Mouse (Mus musculus) heart, embryonic 12.5 days (tissue): ENCODE measurements at regions not wholly inside any gene's neighbourhood (a gene's known extent, or its start where the extent isn't known, plus 50 kb on each side); places are given as distances from the start of the nearest gene placed in this dataset.
A peak's percentile ranks its signal among the peaks of the same experiment; 100 is the strongest.

ENCODE experiments used
- ATAC-seq: fragments of 200-750 bp; cut with Nextera tagmentation; 2 replicates; pipeline ENCODE4 v1.8.0; 2017; ENCODE audit warnings: moderate TSS enrichment, moderate library complexity; ENCODE audit not compliant: insufficient number of reproducible peaks, low FRiP score
- H3K27ac ChIP-seq: fragments of 300-500 bp; sonication (generic); 2 replicates; pipeline ENCODE4 v1.5.1; 2016; ENCODE audit warnings: mild to moderate bottlenecking, moderate library complexity; ENCODE audit not compliant: poor library complexity, severe bottlenecking
- H3K27me3 ChIP-seq: fragments of 300-500 bp; sonication (generic); replicated peaks from 2 replicates; pipeline ENCODE4 v1.6.1; 2016; ENCODE audit warnings: mild to moderate bottlenecking, moderate library complexity
- H3K36me3 ChIP-seq: fragments of 300-500 bp; sonication (generic); 2 replicates; pipeline ENCODE4 v1.6.1; 2016; ENCODE audit warnings: mild to moderate bottlenecking, moderate library complexity
- H3K4me1 ChIP-seq: fragments of 300-500 bp; sonication (generic); replicated peaks from 2 replicates; pipeline ENCODE4 v1.6.1; 2016; ENCODE audit warnings: mild to moderate bottlenecking
- H3K4me2 ChIP-seq: fragments of 300-500 bp; sonication (generic); 2 replicates; pipeline ENCODE4 v1.6.1; 2016; ENCODE audit warnings: mild to moderate bottlenecking, moderate library complexity
- H3K4me3 ChIP-seq: fragments of 300-500 bp; sonication (generic); 2 replicates; pipeline ENCODE4 v1.5.1; 2016; ENCODE audit warnings: mild to moderate bottlenecking
- H3K9ac ChIP-seq: fragments of 300-500 bp; sonication (generic); 2 replicates; pipeline ENCODE4 v1.6.1; 2016; ENCODE audit warnings: mild to moderate bottlenecking, moderate library complexity
- H3K9me3 ChIP-seq: fragments of 300-500 bp; sonication (generic); replicated peaks from 2 replicates; pipeline ENCODE4 v1.6.1; 2016; ENCODE audit warnings: mild to moderate bottlenecking, moderate library complexity
- WGBS: fragments of 180-500 bp; shearing (Covaris S2); methylation state at CpG from one replicate; pipeline ENCODE4 v1.1.7; 2016; 5-methylcytosine and 5-hydroxymethylcytosine counted together

DNA sequence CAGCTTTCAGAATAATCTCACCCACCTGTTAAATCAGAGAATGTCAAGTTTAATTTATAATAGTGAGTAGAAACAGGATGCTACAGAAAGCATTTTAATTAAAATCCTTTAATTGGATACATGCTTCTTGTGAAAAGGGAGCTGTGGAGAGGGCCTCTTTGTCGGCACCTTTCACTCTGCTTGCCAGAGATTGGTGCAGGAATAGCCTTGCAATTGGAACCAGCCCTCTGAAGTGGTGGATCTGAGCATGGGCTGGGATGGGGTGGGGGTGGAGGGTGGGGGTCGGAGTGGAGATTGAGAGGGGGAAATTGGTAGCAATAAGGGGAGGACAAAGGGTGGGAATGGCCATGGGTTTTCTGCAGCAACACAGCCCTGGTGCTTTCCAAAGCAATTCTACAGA, 207.2 kb downstream of the Tbx15 start:
- Histone ChIP-seq H3K27me3 (no peaks in the 10 kb centered on the region), H3K9ac (no peak overlapping the region), H3K4me3 (no peak overlapping the region), H3K36me3 (no peaks in the 10 kb centered on the region), H3K4me2 (no peak overlapping the region), H3K27ac (no peak overlapping the region), H3K9me3 (no peaks in the 10 kb centered on the region), H3K4me1 (no peaks in the 10 kb centered on the region)
- 50% methylated on average over 2 of the region's 2 CpGs for WGBS
- ATAC-seq = no peak

DNA sequence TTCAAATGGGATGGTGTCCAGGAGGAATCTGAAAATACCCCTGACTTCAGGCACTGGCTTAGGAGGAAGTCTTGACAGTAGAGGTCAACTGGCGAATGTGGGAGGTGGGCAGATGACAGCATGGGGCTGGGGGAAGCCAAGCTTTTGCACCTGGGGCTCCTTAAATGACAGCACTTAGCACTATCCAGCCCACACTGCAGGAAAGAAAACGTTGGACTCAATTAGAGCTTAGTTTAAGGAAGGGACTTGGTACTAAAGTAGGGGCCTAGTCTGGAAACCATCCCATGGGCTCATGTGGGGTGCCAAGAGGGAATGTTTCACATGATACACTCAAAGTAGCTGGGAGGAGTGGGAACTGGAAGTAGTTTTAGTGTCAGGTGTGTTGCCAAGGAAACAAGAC, 207.6 kb downstream of the Tbx15 start:
- Histone ChIP-seq H3K4me1 (no peaks in the 10 kb centered on the region), H3K9me3 (no peaks in the 10 kb centered on the region), H3K27me3 (no peaks in the 10 kb centered on the region), H3K4me3 (no peak overlapping the region), H3K9ac (no peak overlapping the region), H3K36me3 (no peaks in the 10 kb centered on the region), H3K4me2 (no peak overlapping the region), H3K27ac (no peak overlapping the region)
- WGBS = 36% methylated on average over 2 of the region's 2 CpGs
- ATAC-seq = no peak

DNA sequence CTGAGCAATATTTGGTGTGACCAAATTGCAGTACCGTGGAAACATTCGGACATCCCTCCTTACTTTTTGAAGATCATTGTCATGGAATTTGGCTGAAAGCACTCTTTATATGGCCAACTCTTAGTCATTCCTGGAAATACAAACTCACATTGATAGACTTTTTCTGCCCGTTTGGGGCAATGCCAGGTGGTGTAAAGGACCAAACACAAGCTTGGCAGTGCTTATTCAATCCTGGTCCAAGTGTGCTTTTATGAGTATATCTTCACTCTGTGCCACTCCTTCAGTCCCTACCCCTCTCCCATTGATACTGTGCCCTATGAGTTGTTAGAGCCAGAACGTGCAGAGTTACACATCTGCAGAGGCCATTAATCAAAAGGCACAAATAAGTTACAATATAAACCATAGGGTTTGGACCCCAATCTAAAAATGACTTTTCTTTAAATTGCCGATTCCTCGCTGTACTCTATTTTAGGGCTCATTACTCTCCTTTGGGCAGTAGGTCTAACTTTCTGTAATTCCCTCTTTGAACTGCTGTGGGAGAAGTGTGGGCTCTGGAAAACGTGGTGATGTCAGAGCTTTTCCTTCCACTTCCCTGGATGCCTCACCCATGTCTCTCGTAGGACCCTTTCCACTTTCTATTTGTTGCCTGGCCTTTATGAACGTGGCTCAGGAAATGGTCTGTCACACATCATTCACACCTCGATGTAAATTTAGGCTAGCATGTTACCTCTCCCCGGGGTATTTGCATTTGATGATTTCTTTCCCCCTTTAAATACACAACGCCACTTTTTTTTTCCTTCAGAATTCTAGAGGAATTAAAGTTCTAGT, 219.1 kb downstream of the Tbx15 start:
- Histone ChIP-seq H3K4me3 (no peak overlapping the region), H3K27me3 (no peaks in the 10 kb centered on the region), H3K27ac (no peak overlapping the region), H3K4me1 (no peaks in the 10 kb centered on the region), H3K4me2 (no peak overlapping the region), H3K36me3 (no peaks in the 10 kb centered on the region), H3K9me3 (no peaks in the 10 kb centered on the region), H3K9ac (no peak overlapping the region)
- 55% methylated on average over 12 of the region's 12 CpGs for WGBS
- no peak for ATAC-seq

DNA sequence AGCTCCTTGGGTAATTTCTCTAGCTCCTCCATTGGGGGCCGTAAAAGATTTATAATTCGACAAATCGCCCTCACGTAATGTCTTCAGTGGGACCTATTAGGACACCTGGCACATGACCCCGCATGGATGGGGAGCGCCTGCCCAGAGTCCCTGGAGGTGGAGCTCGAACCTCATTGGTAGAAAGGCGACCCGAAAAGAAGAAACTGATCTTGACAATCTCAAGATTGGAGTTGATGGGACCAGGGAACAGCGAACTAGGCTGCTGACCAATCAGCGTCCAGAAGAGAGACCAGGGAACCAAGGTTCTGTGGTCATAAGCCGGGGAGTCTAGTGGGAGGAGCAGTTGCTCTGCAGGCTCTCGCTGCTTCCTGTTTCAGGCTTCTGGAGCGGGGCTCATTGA, 259.8 kb downstream of the Tbx15 start:
- Histone ChIP-seq H3K9me3 (no peaks in the 10 kb centered on the region), H3K27ac (no peak overlapping the region), H3K9ac (no peak overlapping the region), H3K4me2 (no peak overlapping the region), H3K27me3 (no peaks in the 10 kb centered on the region), H3K4me1 (no peaks in the 10 kb centered on the region), H3K36me3 (no peaks in the 10 kb centered on the region), H3K4me3 (no peak overlapping the region)
- WGBS = 75% methylated on average over 14 of the region's 14 CpGs
- no peak for ATAC-seq

DNA sequence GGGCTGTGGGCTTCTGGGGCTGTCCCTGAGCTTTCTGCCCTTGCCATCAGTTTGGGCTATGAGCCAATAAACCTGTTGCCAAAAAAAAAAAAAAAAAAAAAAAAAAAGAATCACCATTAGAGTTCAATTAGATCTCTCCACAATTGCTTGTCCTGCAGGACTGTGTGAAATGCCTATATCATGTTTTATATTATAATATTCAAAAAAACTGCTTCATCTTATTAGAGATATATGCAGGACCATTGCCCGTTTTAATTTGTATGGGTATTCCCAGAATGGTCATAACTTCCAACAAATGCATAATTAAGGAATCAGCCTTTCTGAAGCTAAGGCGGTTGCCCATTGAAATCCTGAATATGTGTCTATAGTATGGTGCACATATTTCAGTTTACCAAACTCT, 264.6 kb downstream of the Tbx15 start:
- no peaks in the 10 kb centered on the region for H3K9me3 ChIP-seq
- no peak overlapping the region for H3K9ac ChIP-seq

DNA sequence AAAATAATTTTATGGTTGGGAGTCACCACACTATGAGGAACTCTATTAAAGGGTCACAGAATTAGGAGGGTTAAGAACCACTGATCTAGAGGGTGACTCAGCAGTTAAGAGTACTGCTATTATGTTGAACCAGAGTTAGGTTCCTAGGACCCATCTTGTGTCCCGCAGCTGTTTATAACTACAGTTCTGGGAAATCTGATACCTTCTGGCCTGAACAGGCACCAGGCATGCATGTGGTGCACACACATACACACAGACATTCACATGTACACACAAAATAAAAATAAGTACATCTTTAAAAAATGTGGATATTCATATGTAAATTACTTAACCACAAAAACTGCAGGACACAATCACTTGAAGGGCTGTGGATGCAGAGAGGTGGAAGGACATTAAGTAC, 272.1 kb downstream of the Tbx15 start:
- Histone ChIP-seq H3K36me3 (no peaks in the 10 kb centered on the region), H3K4me1 (no peaks in the 10 kb centered on the region), H3K27me3 (no peaks in the 10 kb centered on the region), H3K4me2 (no peak overlapping the region), H3K9me3 (no peaks in the 10 kb centered on the region), H3K4me3 (no peak overlapping the region), H3K27ac (no peak overlapping the region), H3K9ac (no peak overlapping the region)
- no peak for ATAC-seq
- WGBS = 76% methylated on average over 1 of the region's 1 CpGs

More for the DNA sequence above, 264.6 kb downstream of the Tbx15 start:
- no peaks in the 10 kb centered on the region for H3K27me3 ChIP-seq
- no peak for ATAC-seq
- H3K4me3 ChIP-seq = no peak overlapping the region
- H3K27ac ChIP-seq = no peak overlapping the region
- H3K4me1 ChIP-seq = no peaks in the 10 kb centered on the region
- H3K4me2 ChIP-seq = no peak overlapping the region
- WGBS = 81% methylated on average over 2 of the region's 2 CpGs
- no peaks in the 10 kb centered on the region for H3K36me3 ChIP-seq

DNA sequence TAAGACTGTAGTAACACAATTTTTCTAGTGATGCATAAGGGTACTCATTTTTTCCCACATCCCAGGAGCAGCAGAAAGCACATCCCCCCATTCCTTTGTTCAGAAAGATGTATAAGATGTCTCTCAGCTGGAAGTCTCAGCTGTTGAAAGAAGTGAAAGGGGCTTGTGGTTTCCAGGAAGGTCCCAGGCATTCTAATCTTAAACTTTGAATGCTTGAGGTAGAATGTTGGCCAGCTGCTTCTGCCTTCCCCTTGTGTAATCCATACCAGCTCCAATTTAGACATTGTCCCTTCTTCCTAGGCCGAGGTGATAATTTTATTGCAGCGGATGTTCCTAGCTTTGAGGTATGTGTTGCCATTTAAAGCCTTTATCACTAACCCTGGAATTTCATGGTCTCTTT, 272.8 kb downstream of the Tbx15 start:
- Histone ChIP-seq H3K4me3 (no peak overlapping the region), H3K4me1 (no peaks in the 10 kb centered on the region), H3K27ac (no peak overlapping the region), H3K36me3 (no peaks in the 10 kb centered on the region), H3K9ac (no peak overlapping the region), H3K27me3 (no peaks in the 10 kb centered on the region), H3K4me2 (no peak overlapping the region), H3K9me3 (no peaks in the 10 kb centered on the region)
- 83% methylated on average over 2 of the region's 2 CpGs for WGBS
- no peak for ATAC-seq

DNA sequence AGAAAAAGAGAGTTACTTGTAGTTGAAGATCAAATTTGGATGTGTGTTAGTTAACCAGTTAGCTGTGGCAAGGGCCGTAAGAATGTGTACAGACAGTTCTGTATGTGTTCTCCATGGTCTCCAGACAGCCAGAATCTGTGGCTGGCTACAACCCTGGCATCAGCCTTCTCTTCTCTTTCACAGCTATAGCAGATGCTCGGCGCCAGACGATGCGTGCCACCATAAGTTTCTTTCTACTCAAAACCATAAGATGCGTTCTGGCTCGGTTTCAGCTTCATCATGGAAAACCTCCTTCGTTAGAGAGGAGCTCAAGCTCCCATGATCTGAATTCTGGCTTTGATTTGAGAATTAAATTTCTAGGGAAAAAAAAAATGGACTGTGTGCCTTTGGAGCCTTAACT, 275.6 kb downstream of the Tbx15 start:
- Histone ChIP-seq H3K4me2 (no peak overlapping the region), H3K4me1 (no peaks in the 10 kb centered on the region), H3K36me3 (no peaks in the 10 kb centered on the region), H3K9me3 (no peaks in the 10 kb centered on the region), H3K4me3 (no peak overlapping the region), H3K9ac (no peak overlapping the region), H3K27ac (no peak overlapping the region), H3K27me3 (no peaks in the 10 kb centered on the region)
- ATAC-seq = no peak
- 84% methylated on average over 8 of the region's 8 CpGs for WGBS

DNA sequence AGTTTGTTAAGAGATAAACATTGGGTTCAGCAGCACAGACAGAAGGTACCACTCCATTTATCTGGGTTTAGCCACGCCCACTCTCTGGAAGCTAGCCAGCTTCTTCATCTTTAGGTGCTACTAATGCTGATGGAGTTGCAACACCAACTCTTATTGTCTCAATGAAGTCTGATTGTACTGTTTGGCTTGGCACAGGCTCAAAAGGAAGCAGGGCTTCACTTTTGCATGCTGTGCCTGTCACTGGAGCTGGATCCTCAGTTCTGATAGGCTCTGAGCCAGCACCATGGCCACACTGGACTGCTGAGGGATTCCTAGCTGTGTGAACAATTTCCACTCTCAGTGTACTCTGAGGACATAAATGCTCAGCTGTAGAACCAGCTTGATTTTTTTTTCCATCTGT, 320.7 kb downstream of the Tbx15 start:
- peaks cover 19% of the 10 kb centered on the region for H3K4me1 ChIP-seq
- H3K27ac ChIP-seq = no peak overlapping the region
- H3K27me3 ChIP-seq = no peaks in the 10 kb centered on the region
- no peak overlapping the region for H3K4me2 ChIP-seq
- no peaks in the 10 kb centered on the region for H3K36me3 ChIP-seq
- no peak overlapping the region for H3K9ac ChIP-seq
- WGBS = 42% methylated on average over 1 of the region's 1 CpGs
- ATAC-seq = peak; percentile 83
- H3K9me3 ChIP-seq = no peaks in the 10 kb centered on the region
- H3K4me3 ChIP-seq = no peak overlapping the region

DNA sequence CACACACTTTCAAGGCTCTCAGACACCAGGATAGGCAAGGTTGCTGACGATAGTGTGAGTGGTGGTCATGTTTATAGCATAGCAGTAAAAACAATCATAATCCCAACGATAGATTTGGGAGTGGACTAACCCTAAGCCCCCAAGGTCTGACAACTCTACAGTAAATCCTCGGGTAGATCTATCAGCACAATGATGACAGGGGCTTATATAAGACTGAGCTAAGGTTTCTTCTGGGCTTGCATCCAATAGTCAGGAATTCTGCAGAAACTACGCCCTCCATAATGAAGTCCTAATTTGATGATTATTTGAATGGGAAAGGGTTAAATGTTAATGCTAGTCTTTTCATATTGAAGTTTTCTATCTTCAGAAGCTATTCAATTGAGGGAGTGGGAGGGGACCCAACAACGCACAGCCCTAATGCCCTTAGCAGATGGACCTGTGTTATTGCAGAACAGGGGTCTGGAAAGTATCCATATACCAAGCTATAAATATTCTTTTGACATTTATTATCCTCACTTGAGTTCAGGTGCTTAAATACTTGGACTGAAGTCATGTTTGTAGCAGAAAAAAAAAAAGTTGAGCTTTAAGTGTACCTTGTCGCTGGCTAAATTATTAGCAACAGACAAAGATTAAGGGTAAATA, 311.8 kb upstream of the Spag17 start:
- no peaks in the 10 kb centered on the region for H3K27me3 ChIP-seq
- H3K4me1 ChIP-seq = no peaks in the 10 kb centered on the region
- WGBS = 74% methylated on average over 6 of the region's 6 CpGs
- H3K27ac ChIP-seq = no peak overlapping the region
- no peaks in the 10 kb centered on the region for H3K9me3 ChIP-seq
- H3K4me2 ChIP-seq = no peak overlapping the region
- H3K36me3 ChIP-seq = no peaks in the 10 kb centered on the region
- H3K4me3 ChIP-seq = no peak overlapping the region
- no peak for ATAC-seq
- no peak overlapping the region for H3K9ac ChIP-seq

DNA sequence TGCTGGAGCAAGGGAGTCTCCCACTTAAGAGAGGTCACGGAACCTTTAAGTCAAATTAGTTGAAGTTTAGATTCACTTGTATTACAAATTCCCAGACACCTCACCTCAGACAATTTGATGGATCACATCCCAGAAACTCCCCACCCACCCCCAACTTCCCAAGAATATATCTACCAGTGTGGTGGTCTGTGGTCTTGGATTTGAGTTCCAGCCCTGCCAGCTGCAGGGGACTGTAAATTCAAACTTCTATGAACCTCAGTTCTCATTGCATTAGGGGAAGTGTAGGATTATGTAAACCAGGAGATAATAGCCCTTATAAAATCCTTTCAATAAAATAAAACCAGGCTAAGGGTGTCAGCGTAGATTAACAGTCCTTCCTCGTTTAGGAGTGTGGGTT, 311.2 kb upstream of the Spag17 start:
- Histone ChIP-seq H3K4me3 (no peak overlapping the region), H3K4me2 (no peak overlapping the region), H3K9me3 (no peaks in the 10 kb centered on the region), H3K27ac (no peak overlapping the region), H3K9ac (no peak overlapping the region), H3K4me1 (no peaks in the 10 kb centered on the region), H3K27me3 (no peaks in the 10 kb centered on the region), H3K36me3 (no peaks in the 10 kb centered on the region)
- 82% methylated on average over 3 of the region's 3 CpGs for WGBS
- no peak for ATAC-seq

DNA sequence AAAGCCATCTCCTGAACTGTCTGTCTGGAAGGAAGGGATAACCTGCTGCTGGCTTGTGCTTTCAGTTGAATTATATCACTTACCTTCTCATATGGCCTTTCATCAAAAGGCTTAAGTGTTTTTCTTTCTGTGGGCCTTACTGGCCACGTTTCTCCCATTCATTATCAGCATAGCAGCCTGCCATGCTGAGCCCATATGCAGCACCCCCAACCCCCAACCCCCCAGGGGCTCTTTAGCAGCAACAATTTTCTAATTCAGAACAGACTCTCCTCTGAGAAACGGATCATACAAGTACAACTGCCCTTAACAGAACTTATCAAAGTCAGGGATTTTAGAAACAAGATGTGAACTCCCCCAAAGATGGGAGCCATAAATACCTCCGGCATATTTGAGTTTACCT, 282.5 kb upstream of the Spag17 start:
- Histone ChIP-seq H3K27ac (no peak overlapping the region), H3K36me3 (no peaks in the 10 kb centered on the region), H3K9ac (no peak overlapping the region), H3K4me2 (no peak overlapping the region), H3K4me3 (no peak overlapping the region), H3K27me3 (no peaks in the 10 kb centered on the region), H3K4me1 (no peaks in the 10 kb centered on the region), H3K9me3 (no peaks in the 10 kb centered on the region)
- WGBS = 34% methylated on average over 3 of the region's 3 CpGs
- no peak for ATAC-seq
